Mouse (Mus musculus) midbrain, embryonic 15.5 days (tissue): ENCODE data around the gene Snx10. TPM values are rescaled to one million over a fixed set of nuclear protein-coding genes. Genes with fewer than 3 reads are reported as not detected.

ENCODE experiments used
- ATAC-seq: fragments of 200-750 bp; cut with Nextera tagmentation; replicated peaks from 2 replicates; pipeline ENCODE4 v1.8.0; 2017; ENCODE audit warnings: moderate TSS enrichment
- H3K27ac ChIP-seq: fragments of 300-500 bp; sonication (generic); 2 replicates; pipeline ENCODE4 v1.5.1; 2015; ENCODE audit warnings: mild to moderate bottlenecking, inconsistent platforms
- H3K27me3 ChIP-seq: fragments of 300-500 bp; sonication (generic); replicated peaks from 2 replicates; pipeline ENCODE4 v1.6.1; 2015; ENCODE audit warnings: inconsistent platforms
- H3K36me3 ChIP-seq: fragments of 300-500 bp; sonication (generic); replicated peaks from 2 replicates; pipeline ENCODE4 v1.6.1; 2015; ENCODE audit warnings: inconsistent platforms
- H3K4me1 ChIP-seq: fragments of 300-500 bp; sonication (generic); 2 replicates; pipeline ENCODE4 v1.6.1; 2015; ENCODE audit warnings: inconsistent platforms
- H3K4me2 ChIP-seq: fragments of 300-500 bp; sonication (generic); 2 replicates; pipeline ENCODE4 v1.6.1; 2015; ENCODE audit warnings: inconsistent platforms, mild to moderate bottlenecking, moderate library complexity
- H3K4me3 ChIP-seq: fragments of 300-500 bp; sonication (generic); 2 replicates; pipeline ENCODE4 v1.5.1; 2015; ENCODE audit warnings: mild to moderate bottlenecking, inconsistent platforms
- H3K9ac ChIP-seq: fragments of 300-500 bp; sonication (generic); 2 replicates; pipeline ENCODE4 v1.6.1; 2015; ENCODE audit warnings: mild to moderate bottlenecking, inconsistent platforms
- H3K9me3 ChIP-seq: fragments of 300-500 bp; sonication (generic); 2 replicates; pipeline ENCODE4 v1.6.1; 2016; ENCODE audit warnings: inconsistent platforms
- WGBS: fragments of 180-500 bp; shearing (Covaris S2); methylation state at CpG from one replicate; pipeline ENCODE4 v1.1.7; 2015; ENCODE audit warnings: mixed read lengths; 5-methylcytosine and 5-hydroxymethylcytosine counted together
- microRNA-seq: library from miRNA; unstranded; fragments of <30 nt; microRNA quantifications from one replicate; pipeline ENCODE4, GENCODE M21; 2016
- polyA plus RNA-seq: library from polyadenylated mRNA; unstranded; fragments of >200 nt; fragmentation: Nextera tagmentation; extraction: Ambion mirVana; gene quantifications from 2 replicates; pipeline ENCODE4 v1.2.1, GENCODE M21; 2015

Gene Snx10
- polyA plus RNA-seq, 1 experiment from 2014 or later: 52.8 TPM

- H3K9me3 ChIP-seq: no peaks in the 10 kb centered on the region
- H3K27ac ChIP-seq: no peak overlapping the region
- ATAC-seq: no peak
- H3K36me3 ChIP-seq: no peaks in the 10 kb centered on the region
- H3K4me2 ChIP-seq: no peak overlapping the region
- H3K4me3 ChIP-seq: no peak overlapping the region
- peaks cover 7% of the 10 kb centered on the region; the same call in 1 of the 2 replicates for H3K4me1 ChIP-seq
- H3K9ac ChIP-seq: no peak overlapping the region
- 81% methylated on average over 4 of the region's 4 CpGs for WGBS
- no peaks in the 10 kb centered on the region for H3K27me3 ChIP-seq
These were observed 109.4 kb downstream of the Snx10 start for GRCm38 (mm10) chr6:51632928-51633662.

DNA sequence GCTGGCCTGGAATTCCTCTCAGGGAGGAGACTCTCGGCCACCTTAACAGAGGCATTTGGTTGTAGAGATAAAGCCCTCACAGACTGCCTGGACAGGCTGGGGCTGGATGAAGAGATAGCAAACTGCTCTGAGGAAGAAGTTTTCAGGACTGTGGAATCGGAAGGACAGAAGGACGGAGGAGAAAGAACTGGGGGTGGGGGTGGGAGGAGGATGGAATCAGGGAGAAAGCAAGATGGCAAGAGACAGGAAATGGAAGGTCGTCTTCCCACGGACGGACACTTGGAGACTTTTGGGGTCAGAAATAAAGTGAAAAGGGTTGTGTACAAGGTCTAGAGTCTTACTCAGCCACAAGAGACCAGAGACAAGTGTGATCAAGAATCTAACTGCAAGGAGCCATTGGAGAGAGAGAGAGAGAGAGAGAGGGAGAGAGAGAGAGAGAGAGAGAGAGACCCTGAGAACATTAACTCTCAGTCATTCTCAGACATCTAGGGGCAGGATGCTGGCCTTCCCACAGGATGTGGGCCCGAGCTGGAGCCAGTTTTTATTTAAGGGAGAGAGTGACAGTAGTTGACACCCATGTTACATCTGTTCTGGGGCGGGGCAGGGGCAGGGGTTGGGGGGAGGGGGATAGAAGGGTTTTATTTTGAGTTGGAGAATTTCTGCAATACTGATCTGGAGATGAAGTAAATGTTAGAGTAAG lies 110.1 kb downstream of the Snx10 start:
- no peak for ATAC-seq
- peaks cover 7% of the 10 kb centered on the region; the same call in 1 of the 2 replicates for H3K4me1 ChIP-seq
- H3K9ac ChIP-seq: no peak overlapping the region
- no peaks in the 10 kb centered on the region for H3K36me3 ChIP-seq
- no peak overlapping the region for H3K4me3 ChIP-seq
- no peaks in the 10 kb centered on the region for H3K27me3 ChIP-seq
- H3K27ac ChIP-seq: no peak overlapping the region
- no peak overlapping the region for H3K4me2 ChIP-seq
- 80% methylated on average over 8 of the region's 8 CpGs for WGBS
- no peaks in the 10 kb centered on the region for H3K9me3 ChIP-seq

DNA sequence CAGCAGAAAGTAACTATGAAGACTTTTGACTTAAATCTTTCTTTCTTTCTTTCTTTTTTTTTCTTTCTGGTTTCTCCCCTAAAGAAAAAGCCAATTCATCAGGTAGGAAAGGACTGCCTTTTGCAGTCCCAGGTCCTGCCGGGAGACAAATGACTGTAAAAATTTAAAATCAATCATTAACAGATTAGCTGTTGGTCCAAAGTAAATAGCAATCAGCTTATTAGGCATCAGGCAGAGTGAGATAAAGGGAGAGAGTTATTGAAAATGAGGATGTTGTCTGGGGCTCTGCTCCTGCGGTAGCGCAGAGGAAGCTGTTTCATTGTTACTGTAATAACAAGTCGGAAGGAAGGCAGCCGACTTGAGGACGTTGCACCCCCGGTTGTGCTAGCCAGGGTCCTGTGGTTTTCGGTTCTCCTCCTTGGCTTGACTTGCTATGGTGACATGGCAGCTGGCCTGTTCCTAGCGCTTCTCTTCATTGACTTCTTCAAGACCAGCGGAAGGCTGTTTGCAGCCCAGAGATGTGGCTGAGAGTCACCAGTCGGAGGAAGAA lies 112.4 kb downstream of the Snx10 start:
- H3K27me3 ChIP-seq: no peaks in the 10 kb centered on the region
- peaks cover 7% of the 10 kb centered on the region; the same call in 1 of the 2 replicates for H3K4me1 ChIP-seq
- ATAC-seq: no peak
- no peaks in the 10 kb centered on the region for H3K9me3 ChIP-seq
- H3K4me2 ChIP-seq: no peak overlapping the region
- H3K36me3 ChIP-seq: no peaks in the 10 kb centered on the region
- H3K4me3 ChIP-seq: no peak overlapping the region
- no peak overlapping the region for H3K9ac ChIP-seq
- 69% methylated on average over 11 of the region's 11 CpGs for WGBS
- H3K27ac ChIP-seq: no peak overlapping the region

Small RNA genes lying within 50 kb of the gene (microRNA-seq; reads per million reads assigned to microRNA genes)
- gene Gm22914: not detected

Other genes with a start within 250 kb of the Snx10 start
- 8.2 and 8.6 TPM in 2 replicates for gene Nfe2l3, start 91.2 kb upstream of the Snx10 start, polyA plus RNA-seq
- gene Hnrnpa2b1, start 54.0 kb upstream of the Snx10 start, polyA plus RNA-seq: 1,331 and 1,465 TPM in 2 replicates
- 365 and 388 TPM in 2 replicates for gene Cbx3, start 53.5 kb upstream of the Snx10 start, polyA plus RNA-seq